Mouse (Mus musculus) myocyte (in vitro differentiated cells): ENCODE measurements around the gene Gm1673. TPM values are rescaled to one million over a fixed set of nuclear protein-coding genes. Genes with fewer than 3 reads are reported as not detected.

ENCODE experiments used
- H3K27me3 ChIP-seq: one replicate; pipeline ENCODE4 v1.6.1; 2011; ENCODE audit not compliant: control insufficient read depth, insufficient read depth, insufficient read length
- H3K36me3 ChIP-seq: one replicate; pipeline ENCODE4 v1.6.1; 2011; ENCODE audit not compliant: control insufficient read depth, insufficient read depth
- H3K4me2 ChIP-seq: one replicate; pipeline ENCODE4 v1.6.1; 2011; ENCODE audit warnings: low read depth, control low read depth
- H3K4me3 ChIP-seq: one replicate; pipeline ENCODE4 v1.5.1; 2011; ENCODE audit warnings: mild to moderate bottlenecking, control low read depth, moderate library complexity
- H3K79me2 ChIP-seq: one replicate; pipeline ENCODE4 v1.6.1; 2011; ENCODE audit not compliant: control insufficient read depth, insufficient read depth
- H3ac ChIP-seq: one replicate; pipeline ENCODE4 v1.6.1; 2011; ENCODE audit not compliant: control insufficient read depth, insufficient read length
- CEBPB ChIP-seq: IDR thresholded peaks from 2 replicates; pipeline ENCODE4 v1.6.1; 2011; ENCODE audit warnings: mild to moderate bottlenecking, moderate library complexity; ENCODE audit not compliant: poor library complexity, insufficient read depth, severe bottlenecking
- E2F4 ChIP-seq: IDR thresholded peaks from one replicate; pipeline ENCODE4 v1.6.1; 2011; ENCODE audit warnings: mild to moderate bottlenecking, control low read depth, moderate library complexity; ENCODE audit not compliant: insufficient read depth
- MAX ChIP-seq: IDR thresholded peaks from one replicate; pipeline ENCODE4 v1.6.1; 2011; ENCODE audit warnings: low read depth, mild to moderate bottlenecking, control low read depth
- MYOD1 ChIP-seq, 3 experiments: IDR thresholded peaks; one replicate each; pipeline ENCODE4 v1.6.1; 2011; ENCODE audit warnings: control low read depth in 2 of 3, low read depth in 2 of 3, mild to moderate bottlenecking in 2 of 3, moderate library complexity in 1 of 3; ENCODE audit not compliant: insufficient read length in 2 of 3, control insufficient read depth in 1 of 3
- MYOG ChIP-seq, 3 experiments: IDR thresholded peaks; one replicate each; pipeline ENCODE4 v1.6.1; 2011; ENCODE audit warnings: control low read depth in 2 of 3, low read depth in 2 of 3, mild to moderate bottlenecking in 2 of 3; ENCODE audit not compliant: insufficient read length in 2 of 3, control insufficient read depth in 1 of 3, insufficient read depth in 1 of 3
- POLR2A ChIP-seq: IDR thresholded peaks from one replicate; pipeline ENCODE4 v1.6.1; 2011; ENCODE audit warnings: low read depth, mild to moderate bottlenecking, control low read depth, moderate library complexity; ENCODE audit not compliant: insufficient read length
- POLR2AphosphoS2 ChIP-seq: IDR thresholded peaks from one replicate; pipeline ENCODE4 v1.6.1; 2011; ENCODE audit warnings: low read depth, control low read depth; ENCODE audit not compliant: insufficient read length
- REST ChIP-seq: IDR thresholded peaks from one replicate; pipeline ENCODE4 v1.6.1; 2011; ENCODE audit warnings: mild to moderate bottlenecking, control low read depth, moderate library complexity; ENCODE audit not compliant: insufficient read depth, insufficient read length
- SRF ChIP-seq: IDR thresholded peaks from one replicate; pipeline ENCODE4 v1.6.1; 2011; ENCODE audit warnings: low read depth; ENCODE audit not compliant: control insufficient read depth, insufficient read length
- TCF12 ChIP-seq: IDR thresholded peaks from one replicate; pipeline ENCODE4 v1.6.1; 2011; ENCODE audit warnings: mild to moderate bottlenecking, control low read depth; ENCODE audit not compliant: poor library complexity, insufficient read depth, severe bottlenecking
- TCF3 ChIP-seq: IDR thresholded peaks from one replicate; pipeline ENCODE4 v1.6.1; 2011; ENCODE audit warnings: low read depth, control low read depth; ENCODE audit not compliant: insufficient read length
- USF1 ChIP-seq: IDR thresholded peaks from one replicate; pipeline ENCODE4 v1.6.1; 2011; ENCODE audit warnings: low read depth, mild to moderate bottlenecking, control low read depth, moderate library complexity
- polyA plus RNA-seq: library from polyadenylated mRNA; unstranded; fragments of >200 nt; fragmentation: generic; extraction: Trizol; gene quantifications from one replicate; pipeline ENCODE4 v1.2.1, GENCODE M21; 2012; ENCODE audit warnings: missing spikeins

Gene Gm1673
- polyA plus RNA-seq, 1 experiment = 1.9 TPM

DNA sequence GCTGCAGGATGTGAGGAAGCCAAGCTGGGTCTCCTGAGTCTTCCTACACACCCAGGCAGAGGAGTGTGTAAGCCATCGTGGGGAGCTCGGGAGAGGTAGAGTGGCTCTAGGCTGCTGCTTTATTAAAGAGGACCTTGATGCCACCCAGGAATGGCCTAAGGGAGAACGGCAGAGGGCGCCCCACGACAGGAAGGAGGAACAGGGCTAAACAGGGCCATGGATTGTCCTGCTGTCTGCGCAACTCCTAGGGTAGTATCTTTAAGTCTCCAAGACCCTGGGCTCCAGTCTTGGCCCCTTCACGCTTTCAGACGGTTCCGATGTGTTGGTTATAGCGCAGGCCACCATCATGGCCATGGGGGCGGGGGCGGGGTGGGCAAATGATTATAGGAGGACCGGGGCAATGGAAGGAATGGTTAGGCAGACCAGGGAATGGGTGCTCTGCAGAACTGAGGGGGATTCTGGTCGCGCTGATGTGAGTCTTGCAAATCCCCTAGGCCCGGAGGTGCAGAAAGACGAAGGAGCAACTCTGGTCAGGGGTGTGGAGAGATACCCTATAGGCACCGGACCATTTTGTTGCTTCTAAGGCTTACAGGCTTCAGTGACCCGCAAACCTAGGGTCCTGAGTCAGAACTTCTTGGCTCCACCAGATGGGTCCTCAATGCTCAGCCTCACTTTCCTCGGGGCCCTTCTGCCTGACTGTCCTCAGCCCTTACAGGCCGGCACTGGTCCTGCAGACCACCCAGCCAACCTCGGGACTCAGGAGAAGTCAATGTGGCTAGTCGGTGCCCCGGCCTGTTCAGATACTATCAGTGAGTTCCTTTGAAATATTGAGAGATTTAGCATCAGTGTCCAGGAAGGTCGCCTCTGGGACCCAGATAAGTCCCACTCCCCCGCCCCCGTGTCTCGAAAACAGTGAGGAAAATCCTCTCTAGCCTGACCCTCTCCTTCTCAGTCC lies 11.7 kb downstream of the Gm1673 start:
- H3K36me3 ChIP-seq = no peaks in the 10 kb centered on the region
- H3K27me3 ChIP-seq = peaks cover 53% of the 10 kb centered on the region
- H3K4me2 ChIP-seq = no peak overlapping the region
- no peak overlapping the region for H3ac ChIP-seq
- H3K4me3 ChIP-seq = no peak overlapping the region
- TF ChIP-seq POLR2AphosphoS2 (no peak), USF1 (no peak), MYOD1 (IDR thresholded peaks at IDR 0.05; ENCODE audit: control insufficient read depth in 1 of 3, insufficient read length in 2 of 3, low read depth in 2 of 3) (no peak), CEBPB (no peak), REST (no peak), TCF3 (no peak), MAX (no peak), POLR2A (no peak), E2F4 (no peak), MYOG (IDR thresholded peaks at IDR 0.05; ENCODE audit: control insufficient read depth in 1 of 3, insufficient read depth in 1 of 3, insufficient read length in 2 of 3, low read depth in 2 of 3) (no peak), TCF12 (no peak), SRF (no peak)
- no peaks in the 10 kb centered on the region for H3K79me2 ChIP-seq

DNA sequence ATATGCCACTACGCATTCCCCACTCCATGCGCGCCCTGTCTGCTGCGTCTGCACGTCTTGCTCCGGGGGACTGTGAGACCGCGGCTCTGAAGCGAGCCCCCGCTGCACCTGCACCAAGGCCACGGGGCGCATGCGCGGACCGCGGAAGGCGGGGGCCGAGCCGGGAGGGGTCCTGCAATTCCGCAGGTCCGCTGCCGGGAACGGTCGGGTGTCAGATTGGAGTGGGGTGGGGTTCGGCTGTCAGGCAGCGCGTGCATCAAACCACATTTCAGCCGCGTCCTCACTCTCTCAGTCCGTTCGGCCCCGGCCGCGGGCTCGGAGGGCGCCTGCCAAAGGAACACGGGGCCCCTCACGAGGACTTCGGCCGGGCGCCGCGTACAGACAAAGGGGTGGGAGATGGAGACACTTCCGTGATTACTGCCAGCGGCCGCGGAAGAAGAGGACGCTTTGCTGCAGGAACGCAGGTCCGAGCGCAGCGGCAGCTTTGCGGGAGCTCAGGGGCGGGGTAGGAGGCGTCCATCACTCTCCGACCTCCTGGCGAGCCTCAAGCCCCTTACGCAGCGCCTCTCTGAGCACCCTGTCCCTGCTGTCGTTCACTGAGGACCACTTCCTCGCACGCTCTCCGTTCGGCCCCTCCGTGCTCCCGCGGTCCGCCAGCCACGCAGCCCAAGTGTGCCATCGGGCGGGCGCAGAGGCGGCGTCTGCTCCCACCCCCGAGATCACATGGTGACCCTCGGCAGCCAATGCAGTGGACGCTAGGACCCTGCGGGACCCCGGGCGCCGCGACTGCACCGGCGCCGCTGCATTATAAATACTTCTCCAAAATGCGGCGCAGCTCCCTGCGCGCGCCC lies 12.8 kb downstream of the Gm1673 start, which contains the start of gene Nat8l:
Gene Nat8l (plus strand): TSS at position 142 of the 851 bp plus-strand sequence.
- H3K4me3 ChIP-seq = no peak within 1 kb of the TSS
- H3K4me2 ChIP-seq = no peak within 1 kb of the TSS
- H3K79me2 ChIP-seq = no peaks in the 10 kb centered on the region
- H3K27me3 ChIP-seq = peaks cover 60% of the 10 kb centered on the region
- no peaks in the 10 kb centered on the region for H3K36me3 ChIP-seq
- H3ac ChIP-seq = peak within 1 kb of the TSS; percentile 17
- TF ChIP-seq SRF = no peak
- no peak for TF ChIP-seq MYOG (IDR thresholded peaks at IDR 0.05; ENCODE audit: control insufficient read depth in 1 of 3, insufficient read depth in 1 of 3, insufficient read length in 2 of 3, low read depth in 2 of 3)
- TF ChIP-seq USF1 = no peak
- no peak for TF ChIP-seq CEBPB
- TF ChIP-seq POLR2AphosphoS2 = no peak
- no peak for TF ChIP-seq POLR2A
- no peak for TF ChIP-seq REST
- no peak for TF ChIP-seq TCF12
- TF ChIP-seq E2F4 = no peak
- TF ChIP-seq MYOD1 (IDR thresholded peaks at IDR 0.05; ENCODE audit: control insufficient read depth in 1 of 3, insufficient read length in 2 of 3, low read depth in 2 of 3) = no peak
- TF ChIP-seq MAX = no peak
- TF ChIP-seq TCF3 = no peak

GRCm38 (mm10) chr5:33996694-33997045 lies 13.4 kb downstream of the Gm1673 start:
- TF ChIP-seq REST = no peak
- no peak for TF ChIP-seq MYOG (IDR thresholded peaks at IDR 0.05; ENCODE audit: control insufficient read depth in 1 of 3, insufficient read depth in 1 of 3, insufficient read length in 2 of 3, low read depth in 2 of 3)
- TF ChIP-seq SRF = no peak
- no peak for TF ChIP-seq CEBPB
- no peak for TF ChIP-seq E2F4
- no peak for TF ChIP-seq MYOD1 (IDR thresholded peaks at IDR 0.05; ENCODE audit: control insufficient read depth in 1 of 3, insufficient read length in 2 of 3, low read depth in 2 of 3)
- TF ChIP-seq TCF3 = no peak
- no peak for TF ChIP-seq POLR2A
- no peak for TF ChIP-seq POLR2AphosphoS2
- TF ChIP-seq USF1 = no peak
- TF ChIP-seq MAX = no peak
- no peak for TF ChIP-seq TCF12
- Histone ChIP-seq H3K79me2 (no peaks in the 10 kb centered on the region), H3K27me3 (peaks cover 60% of the 10 kb centered on the region), H3K36me3 (no peaks in the 10 kb centered on the region), H3K4me3 (no peak overlapping the region), H3K4me2 (no peak overlapping the region), H3ac (no peak overlapping the region)

- Histone ChIP-seq H3K4me3 (no peak overlapping the region), H3ac (no peak overlapping the region), H3K4me2 (no peak overlapping the region), H3K36me3 (no peaks in the 10 kb centered on the region), H3K27me3 (peaks cover 60% of the 10 kb centered on the region), H3K79me2 (no peaks in the 10 kb centered on the region)
- TF ChIP-seq CEBPB (no peak), TCF3 (no peak), POLR2A (no peak), USF1 (no peak), TCF12 (no peak), POLR2AphosphoS2 (no peak), MYOG (IDR thresholded peaks at IDR 0.05; ENCODE audit: control insufficient read depth in 1 of 3, insufficient read depth in 1 of 3, insufficient read length in 2 of 3, low read depth in 2 of 3) (no peak), MYOD1 (IDR thresholded peaks at IDR 0.05; ENCODE audit: control insufficient read depth in 1 of 3, insufficient read length in 2 of 3, low read depth in 2 of 3) (no peak), REST (no peak), E2F4 (no peak), SRF (no peak), MAX (no peak)
Observed at GRCm38 (mm10) chr5:33997051-33997741, 14.0 kb downstream of the Gm1673 start.
